Mouse (Mus musculus) heart, embryonic 10.5 days (tissue): Measurements from ENCODE around the gene Arl15. TPM values are rescaled to one million over a fixed set of nuclear protein-coding genes. Genes with fewer than 3 reads are reported as not detected.

Source experiments
- DNase-seq: peaks from one replicate; pipeline ENCODE4 v3.0.0-alpha.2; 2017; ENCODE audit warnings: low spot score
- H3K27ac ChIP-seq: fragments of 300-500 bp; sonication (generic); 2 replicates; pipeline ENCODE4 v1.5.1; 2016; ENCODE audit warnings: mild to moderate bottlenecking
- H3K27me3 ChIP-seq: fragments of 300-500 bp; sonication (generic); 2 replicates; pipeline ENCODE4 v1.6.1; 2016; ENCODE audit warnings: mild to moderate bottlenecking; ENCODE audit not compliant: poor library complexity, insufficient read depth, severe bottlenecking
- H3K36me3 ChIP-seq: fragments of 300-500 bp; sonication (generic); 2 replicates; pipeline ENCODE4 v1.6.1; 2016; ENCODE audit warnings: mild to moderate bottlenecking, moderate library complexity
- H3K4me1 ChIP-seq: fragments of 300-500 bp; sonication (generic); 2 replicates; pipeline ENCODE4 v1.6.1; 2016; ENCODE audit warnings: mild to moderate bottlenecking
- H3K4me3 ChIP-seq: fragments of 300-500 bp; sonication (generic); 2 replicates; pipeline ENCODE4 v1.5.1; 2016; ENCODE audit warnings: mild to moderate bottlenecking, moderate library complexity
- H3K9me3 ChIP-seq: fragments of 300-500 bp; sonication (generic); 2 replicates; pipeline ENCODE4 v1.6.1; 2016; ENCODE audit warnings: mild to moderate bottlenecking, moderate library complexity
- WGBS: fragments of 180-500 bp; shearing (Covaris S2); methylation state at CpG from one replicate; pipeline ENCODE4 v1.1.7; 2016; 5-methylcytosine and 5-hydroxymethylcytosine counted together
- polyA plus RNA-seq: library from polyadenylated mRNA; unstranded; fragments of >200 nt; fragmentation: Nextera tagmentation; extraction: Ambion mirVana; gene quantifications from 2 replicates; pipeline ENCODE4 v1.2.1, GENCODE M21; 2016

The Arl15 gene
- polyA plus RNA-seq, 1 experiment from 2014 or later = 8.9 TPM

- no peak overlapping the region for H3K27ac ChIP-seq
- H3K4me1 ChIP-seq = no peaks in the 10 kb centered on the region
These were observed 356.8 kb downstream of the Arl15 start for GRCm38 (mm10) chr13:114150856-114151697.

GRCm38 (mm10) chr13:114151698-114152069 lies 357.4 kb downstream of the Arl15 start:
- no peak overlapping the region for H3K27ac ChIP-seq
- whole genome bisulfite sequencing = 83% methylated on average over 10 of the region's 10 CpGs
- no peak overlapping the region for H3K4me3 ChIP-seq
- no peaks in the 10 kb centered on the region for H3K36me3 ChIP-seq
- no peak for DNase-seq
- H3K27me3 ChIP-seq = no peaks in the 10 kb centered on the region
- no peaks in the 10 kb centered on the region for H3K9me3 ChIP-seq
- H3K4me1 ChIP-seq = no peaks in the 10 kb centered on the region

More at GRCm38 (mm10) chr13:114150856-114151697, 356.8 kb downstream of the Arl15 start:
- H3K27me3 ChIP-seq = no peaks in the 10 kb centered on the region
- 89% methylated on average over 16 of the region's 16 CpGs for WGBS
- H3K9me3 ChIP-seq = no peaks in the 10 kb centered on the region
- H3K36me3 ChIP-seq = no peaks in the 10 kb centered on the region
- H3K4me3 ChIP-seq = no peak overlapping the region
- DNase-seq = no peak

- no peak for DNase-seq
- H3K4me1 ChIP-seq = peaks cover 6% of the 10 kb centered on the region
- no peak overlapping the region for H3K27ac ChIP-seq
- H3K36me3 ChIP-seq = no peaks in the 10 kb centered on the region
- WGBS = 61% methylated on average over 12 of the region's 12 CpGs
- H3K27me3 ChIP-seq = no peaks in the 10 kb centered on the region
- no peak overlapping the region for H3K4me3 ChIP-seq
- no peaks in the 10 kb centered on the region for H3K9me3 ChIP-seq
These were observed 362.4 kb downstream of the Arl15 start for GRCm38 (mm10) chr13:114156689-114157088.

- no peaks in the 10 kb centered on the region for H3K36me3 ChIP-seq
- H3K4me1 ChIP-seq = peaks cover 11% of the 10 kb centered on the region
These were observed 363.9 kb downstream of the Arl15 start for GRCm38 (mm10) chr13:114158111-114158730.

GRCm38 (mm10) chr13:114159634-114160391 lies 365.5 kb downstream of the Arl15 start:
- 57% methylated on average over 13 of the region's 13 CpGs for WGBS
- H3K36me3 ChIP-seq = no peaks in the 10 kb centered on the region
- no peaks in the 10 kb centered on the region for H3K27me3 ChIP-seq
- H3K4me3 ChIP-seq = no peak overlapping the region
- no peaks in the 10 kb centered on the region for H3K9me3 ChIP-seq
- no peak for DNase-seq
- H3K4me1 ChIP-seq = peaks cover 11% of the 10 kb centered on the region
- H3K27ac ChIP-seq = no peak overlapping the region

More at GRCm38 (mm10) chr13:114158111-114158730, 363.9 kb downstream of the Arl15 start:
- 79% methylated on average over 9 of the region's 9 CpGs for WGBS
- no peaks in the 10 kb centered on the region for H3K9me3 ChIP-seq
- no peak overlapping the region for H3K27ac ChIP-seq
- H3K4me3 ChIP-seq = no peak overlapping the region
- H3K27me3 ChIP-seq = no peaks in the 10 kb centered on the region
- DNase-seq = no peak

- H3K9me3 ChIP-seq = no peaks in the 10 kb centered on the region
- no peak for DNase-seq
- H3K27ac ChIP-seq = no peak overlapping the region
- H3K36me3 ChIP-seq = no peaks in the 10 kb centered on the region
- H3K27me3 ChIP-seq = no peaks in the 10 kb centered on the region
- H3K4me3 ChIP-seq = no peak overlapping the region
- peaks cover 18% of the 10 kb centered on the region for H3K4me1 ChIP-seq
- 59% methylated on average over 4 of the region's 4 CpGs for WGBS
These were observed 368.4 kb downstream of the Arl15 start for GRCm38 (mm10) chr13:114162753-114163152.

- Histone ChIP-seq H3K9me3 (no peaks in the 10 kb centered on the region), H3K4me3 (no peak overlapping the region), H3K27ac (no peak overlapping the region), H3K4me1 (peaks cover 12% of the 10 kb centered on the region), H3K36me3 (no peaks in the 10 kb centered on the region), H3K27me3 (no peaks in the 10 kb centered on the region)
- WGBS = 37% methylated on average over 7 of the region's 7 CpGs
- DNase-seq = no peak
These were observed 371.3 kb downstream of the Arl15 start for GRCm38 (mm10) chr13:114165616-114166015.

GRCm38 (mm10) chr13:114166439-114167183 lies 372.3 kb downstream of the Arl15 start:
- DNase-seq = no peak
- Histone ChIP-seq H3K4me3 (no peak overlapping the region), H3K27me3 (no peaks in the 10 kb centered on the region), H3K4me1 (peaks cover 12% of the 10 kb centered on the region), H3K27ac (no peak overlapping the region), H3K36me3 (no peaks in the 10 kb centered on the region), H3K9me3 (no peaks in the 10 kb centered on the region)
- WGBS = 59% methylated on average over 12 of the region's 12 CpGs

GRCm38 (mm10) chr13:114170061-114170460 lies 375.8 kb downstream of the Arl15 start:
- DNase-seq = no peak
- Histone ChIP-seq H3K4me1 (peaks cover 7% of the 10 kb centered on the region), H3K27me3 (no peaks in the 10 kb centered on the region), H3K36me3 (no peaks in the 10 kb centered on the region), H3K4me3 (no peak overlapping the region), H3K9me3 (no peaks in the 10 kb centered on the region), H3K27ac (no peak overlapping the region)
- 65% methylated on average over 5 of the region's 5 CpGs for WGBS

- Histone ChIP-seq H3K4me3 (no peak overlapping the region), H3K36me3 (no peaks in the 10 kb centered on the region), H3K9me3 (no peaks in the 10 kb centered on the region), H3K27ac (no peak overlapping the region), H3K4me1 (no peaks in the 10 kb centered on the region), H3K27me3 (no peaks in the 10 kb centered on the region)
- 86% methylated on average over 5 of the region's 5 CpGs for WGBS
- no peak for DNase-seq
These were observed 377.2 kb downstream of the Arl15 start for GRCm38 (mm10) chr13:114171465-114171864.

- no peak for DNase-seq
- Histone ChIP-seq H3K4me1 (no peaks in the 10 kb centered on the region), H3K36me3 (no peaks in the 10 kb centered on the region), H3K27ac (no peak overlapping the region), H3K4me3 (no peak overlapping the region), H3K9me3 (no peaks in the 10 kb centered on the region), H3K27me3 (no peaks in the 10 kb centered on the region)
- 94% methylated on average over 7 of the region's 7 CpGs for WGBS
These were observed 393.8 kb downstream of the Arl15 start for GRCm38 (mm10) chr13:114188107-114188506.

- Histone ChIP-seq H3K4me3 (no peak overlapping the region), H3K4me1 (no peaks in the 10 kb centered on the region), H3K9me3 (no peaks in the 10 kb centered on the region), H3K27me3 (no peaks in the 10 kb centered on the region), H3K36me3 (no peaks in the 10 kb centered on the region), H3K27ac (no peak overlapping the region)
- no peak for DNase-seq
- WGBS = 85% methylated on average over 7 of the region's 7 CpGs
These were observed 394.5 kb downstream of the Arl15 start for GRCm38 (mm10) chr13:114188801-114189200.
